Mouse (Mus musculus) kidney, adult 2 months (tissue): ENCODE measurements around the gene Lyl1. TPM values are rescaled to one million over a fixed set of nuclear protein-coding genes. Genes with fewer than 3 reads are reported as not detected.
"Not testable (repeated sequence)": the region's sequence is repeated elsewhere in the genome, so short reads cannot be mapped to it uniquely, and the experiment has no call there.

Source experiments
- DNase-seq: peaks from one replicate; pipeline ENCODE4 v3.0.0; 2021
- H3K27ac ChIP-seq: fragments of 200-500 bp; 2 replicates; pipeline ENCODE4 v1.5.1; 2012; ENCODE audit warnings: low read depth, low read length, control low read depth, inconsistent platforms; ENCODE audit not compliant: insufficient read depth
- H3K27me3 ChIP-seq: fragments of 200-500 bp; replicated peaks from 2 replicates; pipeline ENCODE4 v1.6.1; 2012; ENCODE audit warnings: mild to moderate bottlenecking, moderate library complexity, low read length, inconsistent platforms; ENCODE audit not compliant: control insufficient read depth, insufficient read depth
- H3K36me3 ChIP-seq: fragments of 200-500 bp; 2 replicates; pipeline ENCODE4 v1.6.1; 2012; ENCODE audit warnings: mild to moderate bottlenecking, moderate library complexity, low read length, inconsistent platforms; ENCODE audit not compliant: control insufficient read depth, insufficient read depth
- H3K4me1 ChIP-seq: fragments of 200-500 bp; 2 replicates; pipeline ENCODE4 v1.6.1; 2011; ENCODE audit warnings: low read length; ENCODE audit not compliant: control insufficient read depth, insufficient read depth
- H3K4me3 ChIP-seq: fragments of 200-500 bp; 2 replicates; pipeline ENCODE4 v1.5.1; 2011; ENCODE audit warnings: mild to moderate bottlenecking, low read depth, low read length, control low read depth; ENCODE audit not compliant: insufficient read depth
- CTCF ChIP-seq: fragments of 200-500 bp; conservative IDR thresholded peaks from 2 replicates; pipeline ENCODE4 v1.5.1; 2011; ENCODE audit warnings: low read depth, mild to moderate bottlenecking, control low read depth, low read length, moderate library complexity, mixed read lengths; ENCODE audit not compliant: insufficient read depth, insufficient read length
- POLR2A ChIP-seq: fragments of 200-500 bp; IDR thresholded peaks from one replicate; pipeline ENCODE4 v1.6.1; 2011; ENCODE audit warnings: low read depth, low read length, control low read depth
- WGBS: fragments of 180-500 bp; shearing (Covaris S2); methylation state at CpG from one replicate; pipeline ENCODE4 v1.1.7; 2018; 5-methylcytosine and 5-hydroxymethylcytosine counted together
- polyA plus RNA-seq: library from polyadenylated mRNA; depleted of rRNA; stranded (reverse); fragments of >200 nt; gene quantifications from 2 replicates; pipeline ENCODE4 v1.2.3, GENCODE M21; 2012

Gene Lyl1
- polyA plus RNA-seq, 1 experiment: 4.1 TPM

DNA sequence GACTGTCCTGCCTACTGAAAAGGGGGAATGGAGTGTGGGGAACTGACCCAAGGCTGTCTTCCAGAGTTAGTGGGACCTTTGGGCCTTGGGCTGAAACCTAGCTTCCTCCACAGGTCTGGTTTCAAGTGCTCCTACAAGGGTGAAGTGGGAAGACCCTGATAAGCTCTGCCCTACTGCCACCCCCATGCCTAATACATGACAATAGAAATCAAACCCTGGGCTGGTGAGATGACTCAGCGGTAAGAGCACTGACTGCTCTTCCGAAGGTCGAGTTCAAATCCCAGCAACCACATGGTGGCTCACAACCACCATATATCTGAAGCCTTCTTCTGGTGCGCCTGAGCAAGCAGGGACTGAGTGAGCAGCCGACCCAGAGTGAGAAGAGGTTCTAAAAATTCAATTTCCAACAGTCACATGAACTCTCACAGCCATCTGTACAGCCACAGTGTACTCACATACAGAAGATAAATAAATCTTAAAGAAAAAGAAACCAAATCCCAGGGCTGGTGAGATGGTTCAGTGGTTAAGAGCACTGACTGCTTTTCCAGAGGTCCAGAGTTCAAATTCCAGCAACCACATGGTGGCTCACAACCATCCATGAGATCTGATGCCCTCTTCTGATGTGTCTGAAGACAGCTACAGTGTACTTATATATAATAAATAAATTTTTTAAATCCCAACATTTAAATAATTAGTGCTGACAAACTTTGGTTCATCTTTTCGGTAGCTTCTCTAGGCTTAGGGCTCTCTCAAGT, 32.3 kb upstream of the Lyl1 start:
- TF ChIP-seq CTCF: no peak
- TF ChIP-seq POLR2A: no peak
- Histone ChIP-seq H3K36me3 (no peaks in the 10 kb centered on the region), H3K4me1 (peaks cover 11% of the 10 kb centered on the region), H3K4me3 (no peak overlapping the region), H3K27me3 (no peaks in the 10 kb centered on the region), H3K27ac (0 out of 2 replicates have a peak overlapping the region, but pooled peaks have one; percentile 13)
- DNase-seq: peak; percentile 74
- WGBS: 50% methylated on average over 6 of the region's 6 CpGs

DNA sequence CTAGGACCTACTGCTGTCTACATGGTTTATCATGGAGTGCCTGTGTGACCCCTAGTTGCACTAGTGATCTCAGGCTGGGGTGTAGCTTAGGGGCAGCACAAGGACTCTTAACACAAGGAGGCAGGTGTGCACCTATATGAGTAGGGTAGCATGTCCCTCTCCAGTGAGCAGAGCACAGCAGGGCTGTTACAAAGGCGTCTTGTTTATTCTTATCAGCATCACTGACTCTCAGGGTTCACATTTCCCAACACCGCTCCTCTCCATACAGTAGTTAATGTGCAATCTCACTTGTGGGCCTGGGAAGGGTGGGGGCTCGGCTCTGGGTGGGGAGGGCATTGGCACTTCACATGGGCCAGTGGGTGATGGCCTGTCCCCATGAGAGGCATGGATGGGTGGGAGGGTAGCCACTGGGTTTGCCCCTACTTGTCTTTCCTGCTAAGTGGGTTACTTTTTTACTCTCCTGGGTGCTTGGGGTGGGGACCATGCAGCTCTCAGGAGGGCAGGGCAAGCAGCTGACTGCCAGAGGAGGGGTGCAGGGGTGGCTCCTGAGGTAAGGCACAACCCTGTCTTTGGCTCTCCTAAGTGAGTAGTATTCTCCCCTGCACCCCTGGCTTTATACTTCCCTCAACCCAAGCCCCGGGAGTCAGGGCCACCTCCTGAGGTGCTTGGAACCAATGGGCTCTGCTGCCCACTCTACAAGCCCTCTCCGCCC, 30.8 kb upstream of the Lyl1 start:
- peak; percentile 30 for DNase-seq
- 51% methylated on average over 5 of the region's 5 CpGs for WGBS
- not testable (repeated sequence) for H3K4me3 ChIP-seq, H3K36me3 ChIP-seq, H3K27me3 ChIP-seq
- Histone ChIP-seq H3K27ac (peak overlapping the region; percentile 37; the same call in 1 of the 2 replicates), H3K4me1 (peaks cover 10% of the 10 kb centered on the region)

DNA sequence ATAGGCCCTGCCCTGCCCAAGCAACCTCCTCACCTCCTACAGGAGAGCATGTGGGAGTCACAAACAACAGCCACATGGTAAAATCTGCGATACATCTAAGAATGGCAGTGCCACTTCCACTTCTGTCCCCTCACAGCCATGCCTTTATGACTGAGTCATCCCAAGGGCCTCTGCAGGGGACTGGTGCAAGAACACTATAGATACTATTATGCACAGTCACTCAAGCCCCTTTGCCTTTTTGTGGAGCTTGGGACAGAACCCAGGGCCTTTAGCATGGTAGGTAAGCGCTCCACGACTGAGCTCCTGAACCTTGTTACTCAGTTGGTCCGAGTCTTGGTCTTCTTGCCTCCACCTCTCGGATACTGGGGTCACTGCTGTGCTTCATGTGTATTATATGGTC, 24.0 kb upstream of the Lyl1 start:
- no peak for DNase-seq
- no peak for TF ChIP-seq CTCF
- no peak for TF ChIP-seq POLR2A
- 91% methylated on average over 5 of the region's 5 CpGs for WGBS
- Histone ChIP-seq H3K27ac (no peak overlapping the region), H3K27me3 (no peaks in the 10 kb centered on the region), H3K36me3 (no peaks in the 10 kb centered on the region), H3K4me1 (0 out of 2 replicates have a peak, but pooled peaks cover 3% of the 10 kb centered on the region), H3K4me3 (no peak overlapping the region)

DNA sequence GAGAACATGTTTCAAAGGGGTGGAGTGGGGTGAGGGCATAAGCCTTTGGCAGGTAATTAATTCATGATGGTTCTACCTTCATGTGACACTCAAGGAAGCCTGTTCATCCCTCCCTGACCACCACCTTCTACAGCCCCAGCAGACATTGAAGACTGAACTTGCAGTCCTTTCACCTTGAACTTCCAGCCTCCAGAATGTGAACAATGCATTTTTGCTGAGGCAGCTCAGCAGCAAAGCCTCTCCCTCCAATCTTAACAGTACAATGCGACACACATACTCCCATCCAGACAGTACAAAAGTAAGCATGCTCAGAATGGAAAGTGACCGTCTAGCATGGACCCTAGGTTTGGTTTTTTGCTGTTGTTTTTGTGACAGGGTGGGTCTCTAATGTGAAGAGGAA, 19.8 kb upstream of the Lyl1 start:
- no peaks in the 10 kb centered on the region for H3K27me3 ChIP-seq
- no peak for DNase-seq
- H3K4me1 ChIP-seq: peaks cover 24% of the 10 kb centered on the region
- WGBS: 62% methylated on average over 2 of the region's 2 CpGs
- TF ChIP-seq CTCF (no peak), POLR2A (no peak)
- H3K27ac ChIP-seq: no peak overlapping the region
- H3K4me3 ChIP-seq: no peak overlapping the region
- no peaks in the 10 kb centered on the region for H3K36me3 ChIP-seq

DNA sequence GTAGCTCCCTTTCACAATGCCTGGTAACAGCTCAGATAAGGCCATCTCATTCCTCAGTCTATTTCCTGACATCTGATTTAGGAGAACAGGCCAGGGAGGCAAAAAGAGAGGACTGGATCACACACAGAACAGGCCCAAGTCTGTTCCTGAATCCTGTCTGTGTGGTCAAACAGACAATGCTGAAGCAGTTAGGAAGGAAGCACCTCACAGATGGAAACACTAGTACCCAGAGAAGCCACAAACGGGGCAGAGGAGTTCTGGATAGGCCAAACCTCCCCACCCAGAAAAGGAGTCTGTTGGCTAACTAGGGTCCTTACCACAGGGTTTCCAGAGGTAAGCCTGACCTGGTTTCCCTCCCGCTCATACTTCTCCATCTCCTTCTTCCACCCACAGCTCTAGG, 19.0 kb upstream of the Lyl1 start:
- Histone ChIP-seq H3K36me3 (no peaks in the 10 kb centered on the region), H3K4me3 (no peak overlapping the region), H3K4me1 (peaks cover 25% of the 10 kb centered on the region), H3K27ac (no peak overlapping the region), H3K27me3 (no peaks in the 10 kb centered on the region)
- DNase-seq: no peak
- 80% methylated on average over 2 of the region's 2 CpGs for whole genome bisulfite sequencing
- TF ChIP-seq CTCF (no peak), POLR2A (no peak)

DNA sequence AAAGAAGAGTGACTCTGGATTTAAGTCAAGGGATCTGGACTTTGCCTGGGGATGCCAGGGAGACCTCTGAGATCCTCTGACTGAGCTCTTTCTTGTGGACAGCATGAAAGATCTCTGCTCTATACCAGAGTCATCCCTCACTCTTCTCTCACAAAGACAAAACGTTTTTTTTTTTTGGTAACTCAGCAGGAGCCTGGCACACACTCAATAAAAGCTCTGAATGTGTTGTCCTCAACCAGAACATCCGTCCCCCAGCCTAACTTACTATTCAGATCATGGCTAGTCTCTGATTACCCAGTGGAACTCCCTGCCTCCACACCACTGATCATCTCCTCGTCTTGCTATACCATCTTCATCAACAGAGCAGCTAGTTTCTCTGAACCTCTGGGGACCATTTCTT, 16.7 kb upstream of the Lyl1 start:
- Histone ChIP-seq H3K4me1 (peaks cover 26% of the 10 kb centered on the region), H3K4me3 (no peak overlapping the region), H3K27me3 (no peaks in the 10 kb centered on the region), H3K27ac (no peak overlapping the region), H3K36me3 (no peaks in the 10 kb centered on the region)
- no peak for TF ChIP-seq CTCF
- TF ChIP-seq POLR2A: no peak
- WGBS: 32% methylated on average over 3 of the region's 3 CpGs
- no peak for DNase-seq

DNA sequence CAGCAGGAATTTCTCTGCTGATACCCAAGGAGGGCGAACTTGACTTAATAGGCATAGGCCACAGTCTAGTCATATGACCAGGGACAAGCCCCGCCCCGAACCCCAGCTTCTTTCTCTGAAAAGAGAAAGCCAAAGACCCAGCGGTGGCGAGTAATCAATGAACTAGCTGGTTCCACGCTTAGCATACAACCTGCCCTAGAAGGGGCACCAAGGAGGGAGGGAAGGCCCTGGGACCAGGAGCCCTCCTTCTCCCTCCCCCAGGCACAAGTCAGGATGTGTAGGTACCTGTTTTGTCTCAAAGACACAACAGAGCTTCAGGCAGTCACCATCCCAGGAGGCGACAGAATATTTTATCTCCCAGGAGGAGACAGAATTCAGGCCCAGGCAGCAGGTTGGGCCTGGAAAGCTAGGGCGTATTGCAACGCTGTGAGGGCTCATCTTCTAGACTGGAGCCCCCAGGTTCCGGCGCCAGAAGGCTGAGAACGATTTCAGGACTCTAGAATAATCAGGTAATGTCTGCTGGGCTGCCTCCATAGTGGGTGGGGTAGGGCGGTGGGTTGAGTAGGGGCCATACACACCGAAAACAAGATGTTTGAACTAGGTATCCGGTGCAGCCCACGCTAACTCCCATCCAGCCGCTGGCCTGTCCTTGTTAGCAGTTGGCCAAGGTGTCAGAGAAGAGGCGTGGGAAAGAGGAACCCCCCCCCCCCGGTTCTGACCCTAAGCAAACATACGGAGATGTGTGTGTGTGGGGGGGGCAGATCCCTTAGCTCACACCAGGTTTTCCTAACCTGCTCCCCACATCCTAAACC, 14.9 kb upstream of the Lyl1 start, which contains the start of gene Trmt1:
Trmt1 (plus strand) TSS at position 117 of the 812 bp plus-strand sequence.
- 11% methylated on average over 20 of the region's 20 CpGs for WGBS

More for the DNA sequence above, 14.9 kb upstream of the Lyl1 start, which contains the start of gene Trmt1:
- Histone ChIP-seq H3K27ac (peak within 1 kb of the TSS; percentile 52), H3K36me3 (no peaks in the 10 kb centered on the region), H3K27me3 (no peaks in the 10 kb centered on the region), H3K4me3 (peak within 1 kb of the TSS; percentile 88), H3K4me1 (peaks cover 26% of the 10 kb centered on the region)
- DNase-seq: peak; percentile 61
- TF ChIP-seq CTCF (no peak), POLR2A (no peak)
